Mouse (Mus musculus): ENCODE data around the gene Lhx6.

The Lhx6 gene

GRCm38 (mm10) chr2:36061409-36061808 lies 43.8 kb downstream of the Lhx6 start:
- peaks cover 17% of the 10 kb centered on the region for H3K27me3 ChIP-seq (ENCODE audit: insufficient read depth, low read length)
- no peaks in the 10 kb centered on the region for H3K4me1 ChIP-seq (replicated peaks; ENCODE audit: low read depth, low read length)
- H3K4me3 ChIP-seq (replicated peaks; ENCODE audit: low read length): no peak overlapping the region
- no peak for TF ChIP-seq CTCF (conservative IDR thresholded peaks at IDR 0.05; ENCODE audit: low read length)
- no peak for TF ChIP-seq POU5F1 (IDR thresholded peaks at IDR 0.05; ENCODE audit: borderline replicate concordance, low read length)
- no peak for TF ChIP-seq NANOG (IDR thresholded peaks at IDR 0.05; ENCODE audit: borderline replicate concordance, low read length)
- H3K9me3 ChIP-seq (ENCODE audit: low read length): no peaks in the 10 kb centered on the region
- H3K36me3 ChIP-seq (ENCODE audit: insufficient read depth, low read length): no peaks in the 10 kb centered on the region

- Histone ChIP-seq H3K4me3 (replicated peaks; ENCODE audit: low read length) (no peak overlapping the region), H3K36me3 (ENCODE audit: insufficient read depth, low read length) (no peaks in the 10 kb centered on the region)
- no peak for TF ChIP-seq NANOG (IDR thresholded peaks at IDR 0.05; ENCODE audit: borderline replicate concordance, low read length)
- no peak for TF ChIP-seq CTCF (conservative IDR thresholded peaks at IDR 0.05; ENCODE audit: low read length)
- no peak for TF ChIP-seq POU5F1 (IDR thresholded peaks at IDR 0.05; ENCODE audit: borderline replicate concordance, low read length)
Observed at GRCm38 (mm10) chr2:36056248-36056647, 49.0 kb downstream of the Lhx6 start.

GRCm38 (mm10) chr2:36053249-36053648 lies 52.0 kb downstream of the Lhx6 start:
- Histone ChIP-seq H3K36me3 (ENCODE audit: insufficient read depth, low read length) (no peaks in the 10 kb centered on the region), H3K9me3 (ENCODE audit: low read length) (no peaks in the 10 kb centered on the region), H3K27me3 (ENCODE audit: insufficient read depth, low read length) (peaks cover 36% of the 10 kb centered on the region), H3K4me3 (replicated peaks; ENCODE audit: low read length) (no peak overlapping the region), H3K4me1 (replicated peaks; ENCODE audit: low read depth, low read length) (peaks cover 6% of the 10 kb centered on the region)
- TF ChIP-seq POU5F1 (IDR thresholded peaks at IDR 0.05; ENCODE audit: borderline replicate concordance, low read length): no peak
- TF ChIP-seq NANOG (IDR thresholded peaks at IDR 0.05; ENCODE audit: borderline replicate concordance, low read length): no peak
- TF ChIP-seq CTCF (conservative IDR thresholded peaks at IDR 0.05; ENCODE audit: low read length): no peak

More at GRCm38 (mm10) chr2:36056248-36056647, 49.0 kb downstream of the Lhx6 start:
- H3K4me1 ChIP-seq (replicated peaks; ENCODE audit: low read depth, low read length): no peaks in the 10 kb centered on the region
- H3K9me3 ChIP-seq (ENCODE audit: low read length): no peaks in the 10 kb centered on the region
- H3K27me3 ChIP-seq (ENCODE audit: insufficient read depth, low read length): peaks cover 30% of the 10 kb centered on the region

- no peaks in the 10 kb centered on the region for H3K9me3 ChIP-seq (ENCODE audit: low read length)
- TF ChIP-seq NANOG (IDR thresholded peaks at IDR 0.05; ENCODE audit: borderline replicate concordance, low read length): no peak
- TF ChIP-seq CTCF (conservative IDR thresholded peaks at IDR 0.05; ENCODE audit: low read length): no peak
- TF ChIP-seq POU5F1 (IDR thresholded peaks at IDR 0.05; ENCODE audit: borderline replicate concordance, low read length): no peak
- H3K4me1 ChIP-seq (replicated peaks; ENCODE audit: low read depth, low read length): peaks cover 25% of the 10 kb centered on the region
- H3K27me3 ChIP-seq (ENCODE audit: insufficient read depth, low read length): peaks cover 15% of the 10 kb centered on the region
- H3K36me3 ChIP-seq (ENCODE audit: insufficient read depth, low read length): peaks cover 15% of the 10 kb centered on the region
- H3K4me3 ChIP-seq (replicated peaks; ENCODE audit: low read length): peak overlapping the region; percentile 93; the same call in 1 of the 2 replicates
Observed at GRCm38 (mm10) chr2:36049567-36049954, 55.6 kb downstream of the Lhx6 start.

- Histone ChIP-seq H3K27me3 (ENCODE audit: insufficient read depth, low read length) (peaks cover 13% of the 10 kb centered on the region), H3K9me3 (ENCODE audit: low read length) (no peaks in the 10 kb centered on the region), H3K4me3 (replicated peaks; ENCODE audit: low read length) (peak within 1 kb of the TSS; percentile 93), H3K4me1 (replicated peaks; ENCODE audit: low read depth, low read length) (peaks cover 25% of the 10 kb centered on the region), H3K36me3 (ENCODE audit: insufficient read depth, low read length) (peaks cover 21% of the 10 kb centered on the region)
- TF ChIP-seq NANOG (IDR thresholded peaks at IDR 0.05; ENCODE audit: borderline replicate concordance, low read length) (no peak), POU5F1 (IDR thresholded peaks at IDR 0.05; ENCODE audit: borderline replicate concordance, low read length) (no peak), CTCF (conservative IDR thresholded peaks at IDR 0.05; ENCODE audit: low read length) (no peak)
Observed at GRCm38 (mm10) chr2:36048748-36049566, 56.3 kb downstream of the Lhx6 start, which contains the start of the genes Ndufa8 and Morn5. Gene Ndufa8, minus strand, starts transcription at chr2:36049406. Gene Morn5, plus strand, starts transcription at chr2:36049458.

GRCm38 (mm10) chr2:36048164-36048563 lies 57.0 kb downstream of the Lhx6 start:
- H3K36me3 ChIP-seq (ENCODE audit: insufficient read depth, low read length): peaks cover 29% of the 10 kb centered on the region
- peaks cover 25% of the 10 kb centered on the region for H3K4me1 ChIP-seq (replicated peaks; ENCODE audit: low read depth, low read length)
- H3K4me3 ChIP-seq (replicated peaks; ENCODE audit: low read length): peak overlapping the region; percentile 93
- peaks cover 12% of the 10 kb centered on the region for H3K27me3 ChIP-seq (ENCODE audit: insufficient read depth, low read length)
- H3K9me3 ChIP-seq (ENCODE audit: low read length): no peaks in the 10 kb centered on the region
- TF ChIP-seq CTCF (conservative IDR thresholded peaks at IDR 0.05; ENCODE audit: low read length) (no peak), POU5F1 (IDR thresholded peaks at IDR 0.05; ENCODE audit: borderline replicate concordance, low read length) (no peak), NANOG (IDR thresholded peaks at IDR 0.05; ENCODE audit: borderline replicate concordance, low read length) (no peak)

- Histone ChIP-seq H3K4me1 (replicated peaks; ENCODE audit: low read depth, low read length) (peaks cover 24% of the 10 kb centered on the region), H3K9me3 (ENCODE audit: low read length) (no peaks in the 10 kb centered on the region), H3K4me3 (replicated peaks; ENCODE audit: low read length) (no peak overlapping the region), H3K36me3 (ENCODE audit: insufficient read depth, low read length) (peaks cover 71% of the 10 kb centered on the region), H3K27me3 (ENCODE audit: insufficient read depth, low read length) (no peaks in the 10 kb centered on the region)
- TF ChIP-seq CTCF (conservative IDR thresholded peaks at IDR 0.05; ENCODE audit: low read length) (no peak), NANOG (IDR thresholded peaks at IDR 0.05; ENCODE audit: borderline replicate concordance, low read length) (no peak), POU5F1 (IDR thresholded peaks at IDR 0.05; ENCODE audit: borderline replicate concordance, low read length) (no peak)
Observed at GRCm38 (mm10) chr2:36040872-36041271, 64.3 kb downstream of the Lhx6 start.

- no peaks in the 10 kb centered on the region for H3K27me3 ChIP-seq (ENCODE audit: insufficient read depth, low read length)
- peaks cover 28% of the 10 kb centered on the region for H3K4me1 ChIP-seq (replicated peaks; ENCODE audit: low read depth, low read length)
- no peaks in the 10 kb centered on the region for H3K9me3 ChIP-seq (ENCODE audit: low read length)
- H3K4me3 ChIP-seq (replicated peaks; ENCODE audit: low read length): no peak overlapping the region
- TF ChIP-seq NANOG (IDR thresholded peaks at IDR 0.05; ENCODE audit: borderline replicate concordance, low read length) (no peak), CTCF (conservative IDR thresholded peaks at IDR 0.05; ENCODE audit: low read length) (no peak), POU5F1 (IDR thresholded peaks at IDR 0.05; ENCODE audit: borderline replicate concordance, low read length) (no peak)
- H3K36me3 ChIP-seq (ENCODE audit: insufficient read depth, low read length): peaks cover 77% of the 10 kb centered on the region
Observed at GRCm38 (mm10) chr2:36039297-36039985, 65.8 kb downstream of the Lhx6 start.

All from E14TG2a.4 (cell line).